Mouse (Mus musculus) spleen, embryonic (tissue): ENCODE results near the gene Rbbp6.

Experiments
- CTCF ChIA-PET: fragments of 350-600 bp; sonication (Branson Sonifier 250); formaldehyde crosslinking; loops from one replicate; lab custom pipeline; 2022; lab: Charles Lee

Gene Rbbp6

DNA sequence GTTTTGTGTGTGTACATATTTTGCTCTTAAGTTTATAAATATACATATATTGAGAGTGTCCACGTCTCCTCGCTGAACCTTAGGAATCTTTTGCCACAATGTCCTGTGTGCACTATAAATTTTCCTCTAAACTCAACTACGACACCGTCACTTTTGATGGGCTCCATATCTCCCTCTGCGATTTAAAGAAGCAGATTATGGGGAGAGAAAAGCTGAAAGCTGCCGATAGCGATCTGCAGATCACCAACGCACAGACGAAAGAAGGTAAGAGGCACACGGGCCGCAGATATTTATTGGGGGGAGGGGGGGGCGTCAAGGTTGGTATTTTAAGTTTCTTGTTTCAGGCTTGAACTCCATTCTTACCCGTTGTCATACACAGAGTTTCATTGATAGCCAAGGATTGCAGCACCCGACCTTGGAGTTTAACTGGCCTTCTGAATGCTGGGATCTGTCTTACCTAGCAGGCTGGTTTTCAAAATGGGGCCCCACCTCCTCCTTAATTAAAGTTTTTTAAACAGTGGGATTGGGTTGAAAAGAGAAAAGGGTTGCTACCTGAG lies 5.5 kb downstream of the Rbbp6 start:
- CTCF ChIA-PET: no interaction called here

DNA sequence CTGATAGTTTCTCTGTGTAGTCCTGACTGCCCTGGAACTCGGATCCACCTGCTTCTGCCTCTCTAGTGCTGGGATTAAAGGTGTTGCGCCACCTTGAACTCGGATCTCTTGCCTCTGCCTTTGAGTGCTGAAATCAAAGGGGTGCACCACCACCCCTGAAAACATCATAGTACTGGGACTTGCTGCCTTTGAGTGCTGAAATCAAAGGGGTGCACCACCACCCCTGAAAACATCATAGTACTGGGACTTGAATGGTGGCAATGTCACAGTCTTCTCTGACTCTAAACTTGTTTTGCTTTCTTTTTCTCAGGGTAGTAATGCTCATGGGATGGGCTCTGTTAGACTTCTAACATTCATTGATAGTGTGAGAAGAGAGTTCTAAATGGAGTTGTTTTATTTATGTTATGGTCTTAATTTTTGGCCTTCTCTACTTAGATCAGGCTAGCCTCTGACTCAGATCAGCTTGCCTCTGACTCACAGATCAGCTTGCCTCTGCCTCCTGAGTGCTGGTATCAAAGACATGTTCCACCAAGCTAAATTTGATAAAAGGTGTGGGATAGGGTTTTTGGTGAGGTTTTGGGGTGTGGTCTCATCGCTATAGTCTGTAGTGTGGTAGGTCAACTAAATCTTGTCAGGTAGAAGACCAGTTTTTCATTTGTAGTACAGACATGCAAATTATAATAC lies 6.7 kb downstream of the Rbbp6 start:
- CTCF ChIA-PET: no interaction called here

DNA sequence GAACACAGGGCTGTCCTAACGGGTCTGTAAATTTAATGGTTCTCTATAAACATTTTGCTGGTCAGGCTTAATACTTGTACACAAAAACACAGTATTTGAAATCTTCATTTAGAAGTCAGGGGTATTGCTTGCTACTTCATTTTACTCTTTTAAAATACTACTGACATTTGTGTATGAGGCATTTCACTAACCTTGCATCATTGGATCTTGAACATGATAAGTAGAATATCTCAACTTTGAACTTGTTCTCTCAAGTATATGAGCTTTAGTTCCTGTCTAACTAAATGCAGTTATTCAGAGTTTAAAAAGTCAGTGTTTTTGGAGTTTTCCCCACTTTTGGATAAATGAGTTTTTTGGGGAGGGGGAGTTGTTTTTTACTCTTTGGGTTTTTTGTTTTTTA lies 14.0 kb downstream of the Rbbp6 start:
- CTCF ChIA-PET: no interaction called here

DNA sequence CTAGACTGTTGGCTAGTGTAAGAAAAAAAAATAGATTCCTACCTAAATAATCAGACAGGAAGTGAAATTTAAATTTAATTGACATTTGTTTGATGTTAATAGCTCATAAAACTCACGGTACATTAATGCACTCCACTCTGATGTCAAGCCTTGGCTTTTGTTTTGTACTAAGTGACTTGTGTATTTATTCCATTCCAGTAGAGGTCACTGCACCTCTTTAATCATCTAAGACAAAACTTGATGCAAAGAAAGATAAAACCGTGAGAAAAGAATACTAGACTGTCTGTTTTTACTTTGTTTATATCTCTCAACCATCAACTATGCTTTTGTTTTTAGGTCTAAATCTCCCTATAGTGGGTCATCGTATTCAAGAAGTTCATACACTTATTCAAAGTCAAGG lies 32.7 kb downstream of the Rbbp6 start:
- CTCF ChIA-PET: interaction anchor here (0.5 kb wide), 1 partner anchor 137 kb away, joined by 4 read pairs; no protein-coding TSS in a partner anchor

DNA sequence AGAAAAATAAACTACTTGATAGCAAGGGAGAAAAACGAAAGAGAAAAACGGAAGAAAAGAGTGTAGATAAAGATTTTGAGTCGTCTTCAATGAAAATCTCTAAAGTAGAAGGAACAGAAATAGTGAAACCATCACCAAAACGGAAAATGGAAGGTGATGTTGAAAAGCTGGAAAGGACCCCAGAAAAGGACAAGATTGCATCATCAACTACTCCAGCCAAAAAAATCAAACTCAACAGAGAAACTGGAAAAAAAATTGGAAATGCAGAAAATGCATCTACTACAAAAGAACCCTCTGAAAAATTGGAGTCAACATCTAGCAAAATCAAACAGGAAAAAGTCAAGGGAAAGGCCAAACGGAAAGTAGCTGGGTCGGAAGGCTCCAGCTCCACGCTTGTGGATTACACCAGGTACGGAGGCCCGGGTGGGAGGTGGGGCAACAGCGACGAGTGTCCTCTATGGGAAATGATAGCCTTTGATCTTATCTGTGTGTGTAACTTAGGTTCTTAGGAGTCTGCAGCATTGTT lies 34.4 kb downstream of the Rbbp6 start:
- CTCF ChIA-PET: no interaction called here

DNA sequence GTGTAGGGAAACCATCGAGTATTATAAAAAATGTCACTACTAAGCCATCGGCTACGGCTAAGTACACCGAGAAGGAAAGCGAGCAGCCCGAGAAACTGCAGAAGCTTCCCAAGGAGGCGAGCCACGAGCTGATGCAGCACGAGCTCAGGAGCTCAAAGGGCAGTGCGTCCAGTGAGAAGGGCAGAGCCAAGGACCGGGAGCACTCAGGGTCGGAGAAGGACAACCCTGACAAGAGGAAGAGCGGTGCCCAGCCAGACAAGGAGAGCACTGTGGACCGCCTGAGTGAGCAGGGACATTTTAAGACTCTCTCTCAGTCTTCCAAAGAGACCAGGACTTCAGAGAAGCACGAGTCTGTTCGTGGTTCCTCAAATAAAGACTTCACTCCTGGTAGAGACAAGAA lies 35.3 kb downstream of the Rbbp6 start:
- CTCF ChIA-PET: no interaction called here

DNA sequence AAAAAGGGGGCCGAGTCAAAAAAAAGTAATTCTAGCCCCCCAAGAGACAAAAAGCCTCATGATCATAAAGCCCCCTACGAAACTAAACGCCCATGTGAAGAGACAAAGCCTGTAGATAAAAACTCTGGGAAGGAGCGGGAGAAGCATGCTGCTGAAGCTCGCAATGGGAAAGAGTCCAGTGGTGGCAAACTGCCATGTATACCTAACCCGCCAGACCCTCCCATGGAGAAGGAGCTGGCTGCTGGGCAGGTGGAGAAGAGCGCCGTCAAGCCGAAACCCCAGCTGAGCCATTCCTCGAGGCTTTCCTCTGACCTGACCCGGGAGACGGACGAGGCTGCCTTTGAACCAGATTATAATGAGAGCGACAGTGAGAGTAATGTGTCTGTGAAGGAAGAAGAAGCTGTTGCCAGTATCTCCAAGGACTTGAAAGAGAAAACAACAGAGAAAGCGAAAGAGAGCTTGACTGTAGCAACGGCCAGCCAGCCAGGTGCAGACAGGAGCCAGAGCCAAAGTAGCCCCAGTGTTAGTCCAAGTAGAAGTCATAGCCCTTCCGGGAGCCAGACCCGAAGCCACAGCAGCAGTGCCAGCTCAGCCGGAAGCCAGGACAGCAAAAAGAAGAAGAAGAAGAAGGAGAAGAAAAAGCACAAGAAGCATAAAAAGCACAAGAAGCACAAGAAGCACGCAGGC lies 36.0 kb downstream of the Rbbp6 start:
- CTCF ChIA-PET: no interaction called here

DNA sequence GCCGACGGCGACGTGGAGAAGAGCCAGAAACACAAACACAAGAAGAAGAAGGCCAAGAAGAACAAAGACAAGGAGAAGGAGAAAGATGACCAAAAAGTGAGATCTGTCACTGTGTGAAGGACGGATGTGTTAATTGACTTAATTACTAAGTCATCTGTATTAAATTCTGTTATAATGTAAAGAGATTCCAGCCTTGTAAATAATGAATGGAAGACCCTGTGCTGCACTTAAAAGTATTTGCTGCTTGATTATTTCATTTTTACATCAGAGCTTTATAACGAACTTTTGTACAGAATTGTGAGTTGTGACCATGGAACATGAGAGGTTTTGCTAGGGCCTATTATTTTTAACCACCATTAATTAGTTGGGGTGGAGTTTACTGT lies 36.5 kb downstream of the Rbbp6 start:
- CTCF ChIA-PET: no interaction called here

DNA sequence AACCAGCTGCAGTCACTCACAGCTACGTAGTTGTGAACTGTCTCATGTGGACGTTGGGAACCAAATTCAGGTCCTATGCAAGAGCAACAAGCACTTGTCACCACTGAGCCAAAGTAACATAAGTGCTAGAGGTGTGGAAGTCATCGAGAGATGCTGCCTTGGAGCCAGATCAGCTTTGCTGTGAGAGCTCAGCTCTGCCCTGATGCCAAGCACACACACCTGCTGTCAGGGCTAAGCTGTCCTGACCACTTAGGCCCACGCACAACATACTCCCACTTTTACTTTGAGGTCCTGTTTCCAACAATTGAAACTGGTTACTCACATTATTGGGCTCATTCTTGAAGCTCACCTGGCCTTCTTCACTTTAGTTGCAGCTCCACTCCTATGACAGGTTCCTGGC lies 37.7 kb downstream of the Rbbp6 start:
- CTCF ChIA-PET: no interaction called here

DNA sequence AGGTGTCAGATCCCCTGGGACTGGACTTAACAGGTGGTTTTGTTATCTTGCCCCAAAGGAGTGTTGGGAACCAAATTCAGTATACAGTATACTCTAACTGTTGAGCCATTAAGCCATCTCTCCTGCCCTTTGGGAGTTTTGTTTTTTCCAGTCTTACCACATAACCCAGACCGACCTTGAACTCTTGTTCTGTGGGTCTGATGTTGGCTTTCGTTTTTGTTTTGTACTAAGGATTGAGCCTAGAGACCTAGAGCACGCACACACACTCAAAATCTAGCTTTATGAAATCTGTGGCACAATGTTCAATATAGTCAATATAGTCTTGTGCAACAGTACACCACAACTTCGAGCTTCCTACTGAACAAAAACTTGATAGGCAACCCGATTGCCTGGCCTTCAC lies 39.0 kb downstream of the Rbbp6 start:
- CTCF ChIA-PET: no interaction called here

DNA sequence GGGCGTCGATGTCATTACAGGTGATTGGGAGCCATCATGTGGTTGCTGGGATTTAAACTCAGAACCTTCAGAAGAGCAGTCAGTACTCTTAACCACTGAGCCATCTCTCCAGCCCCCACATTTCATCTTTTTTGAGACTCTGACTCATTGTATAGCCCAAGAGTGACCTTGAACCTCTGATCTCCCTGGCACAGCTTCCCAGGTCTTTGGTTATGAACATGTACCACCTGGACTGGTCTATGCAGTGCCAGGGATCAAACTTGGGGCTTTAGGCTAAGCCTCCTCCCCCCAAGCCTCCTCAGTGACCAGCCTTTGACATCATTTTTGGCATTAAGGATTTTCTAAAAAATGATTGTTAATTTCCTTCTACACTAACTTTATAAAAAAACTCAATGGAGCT lies 40.8 kb downstream of the Rbbp6 start:
- CTCF ChIA-PET: interaction anchor here (0.5 kb wide), 1 partner anchor 16 kb away, joined by 3 read pairs; no protein-coding TSS in a partner anchor

DNA sequence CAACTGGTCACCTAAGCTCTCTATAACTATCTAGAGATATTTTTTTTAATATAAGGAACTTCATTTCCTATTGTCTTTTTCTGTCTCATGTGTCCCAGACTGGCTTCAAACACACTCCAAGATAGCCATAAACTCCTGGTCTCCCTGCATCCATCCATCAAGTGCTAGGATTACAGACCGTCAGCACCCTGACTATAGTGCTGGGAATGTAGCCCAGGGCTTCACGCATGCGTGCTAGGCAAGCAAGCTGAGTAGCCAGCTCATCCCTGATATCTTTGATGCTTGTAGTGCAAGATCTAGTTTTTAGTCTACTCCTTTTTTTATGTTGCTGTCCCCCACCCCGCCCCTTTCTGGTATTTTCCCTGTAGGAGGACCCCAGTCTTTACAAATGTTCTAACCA lies 42.3 kb downstream of the Rbbp6 start:
- CTCF ChIA-PET: no interaction called here

DNA sequence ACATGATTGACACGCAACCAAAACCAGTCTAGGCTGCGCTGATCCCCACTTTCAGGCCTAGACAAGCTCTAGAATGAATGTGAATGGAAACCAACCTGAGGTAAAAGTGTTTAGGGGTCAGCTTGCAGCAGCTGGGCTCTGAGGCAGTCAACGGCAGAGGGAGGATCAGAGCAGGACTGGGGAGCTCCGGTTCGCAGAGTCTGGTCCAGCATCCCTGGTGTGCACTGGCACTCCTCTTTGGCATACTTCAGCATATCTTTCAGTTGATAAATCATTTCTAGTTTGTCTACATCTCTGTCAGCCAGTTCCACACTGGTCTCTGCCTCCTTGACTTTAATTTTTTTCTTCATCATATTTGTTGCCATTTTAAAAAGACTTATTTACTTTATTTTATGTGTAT lies 48.0 kb downstream of the Rbbp6 start:
- CTCF ChIA-PET: no interaction called here

DNA sequence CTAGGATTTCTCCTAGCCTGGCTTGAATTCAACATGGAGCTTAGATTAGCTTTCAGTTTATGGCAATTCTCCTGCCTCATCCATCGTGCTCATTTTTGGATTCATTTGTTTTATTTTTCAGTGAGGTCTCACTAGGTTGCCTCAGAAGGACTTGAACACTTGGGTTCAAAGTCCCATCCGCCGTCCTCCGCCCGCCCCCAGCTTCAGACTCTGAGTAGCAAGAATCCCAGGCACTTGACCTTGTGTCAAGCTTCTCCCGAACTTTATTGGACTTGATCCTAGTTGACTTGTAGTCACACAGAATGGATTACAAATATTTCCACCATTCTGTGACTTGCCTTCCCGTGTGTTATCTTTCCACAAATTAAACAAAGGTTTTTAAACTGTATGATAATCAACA lies 49.2 kb downstream of the Rbbp6 start:
- CTCF ChIA-PET: interaction anchor here (0.5 kb wide), 1 partner anchor 218 kb away, joined by 3 read pairs; no protein-coding TSS in a partner anchor

DNA sequence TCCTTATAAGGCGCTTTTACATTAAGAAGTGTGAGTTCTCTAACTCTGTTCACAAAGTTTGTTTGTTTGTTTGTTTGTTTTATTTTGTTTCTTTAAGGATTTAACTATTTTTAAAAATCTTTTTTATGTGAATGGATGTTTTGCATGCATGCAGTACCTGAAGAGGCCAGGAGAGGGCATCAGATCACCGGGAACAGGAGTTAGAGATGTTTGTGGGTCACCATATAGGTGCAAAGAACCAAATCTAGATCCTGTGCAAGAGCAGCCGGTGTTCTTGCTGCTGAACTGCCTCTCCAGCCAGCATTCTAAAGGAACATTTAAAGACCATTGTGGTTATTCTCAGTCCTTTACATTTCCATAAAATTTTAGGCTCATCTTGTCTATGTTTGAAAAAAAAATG lies 52.1 kb downstream of the Rbbp6 start:
- CTCF ChIA-PET: interaction anchor here (0.7 kb wide), 1 partner anchor 344 kb away, joined by 13 read pairs; no protein-coding TSS in a partner anchor

DNA sequence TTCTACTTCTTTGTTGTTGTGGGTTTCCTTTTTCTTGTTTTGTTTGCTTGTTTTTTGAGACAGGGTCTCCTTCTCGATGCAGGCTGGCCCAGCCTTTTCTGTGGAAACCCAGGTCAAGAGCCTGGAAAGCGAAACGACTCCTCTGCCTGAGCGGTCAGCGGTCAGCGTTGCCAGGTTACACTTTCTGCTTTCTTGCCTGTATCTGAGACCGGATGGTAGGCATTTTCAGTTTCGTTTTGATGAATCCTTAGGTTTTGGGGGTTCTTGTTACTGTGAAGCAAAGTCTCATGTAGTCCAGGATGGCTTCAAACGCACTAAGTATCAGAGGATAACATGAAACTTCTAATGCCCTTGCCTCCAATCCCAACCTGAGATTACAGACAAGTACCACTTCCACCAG lies 59.6 kb downstream of the Rbbp6 start:
- CTCF ChIA-PET: no interaction called here

DNA sequence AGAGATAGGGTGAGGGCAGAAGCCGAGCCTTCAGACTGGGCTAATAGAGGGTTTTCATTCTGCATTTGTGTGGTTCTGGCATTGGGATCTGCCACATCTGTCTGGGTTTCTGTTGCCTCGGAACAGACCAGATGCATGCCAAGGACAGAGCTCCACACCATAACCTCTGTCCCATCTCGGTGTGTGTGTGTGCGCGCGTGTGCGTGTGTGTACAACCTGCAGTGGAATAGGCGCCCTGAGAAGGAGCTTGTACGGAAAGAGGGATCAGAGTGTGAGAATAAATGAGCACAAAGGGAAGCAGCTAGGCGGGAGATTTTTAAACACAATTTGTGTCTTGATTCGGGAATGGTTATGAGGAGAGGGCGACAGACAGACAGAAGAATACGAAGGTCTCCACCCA lies 64.8 kb downstream of the Rbbp6 start:
- CTCF ChIA-PET: interaction anchor here (0.7 kb wide), 1 partner anchor 108 kb away, joined by 17 read pairs; no protein-coding TSS in a partner anchor

DNA sequence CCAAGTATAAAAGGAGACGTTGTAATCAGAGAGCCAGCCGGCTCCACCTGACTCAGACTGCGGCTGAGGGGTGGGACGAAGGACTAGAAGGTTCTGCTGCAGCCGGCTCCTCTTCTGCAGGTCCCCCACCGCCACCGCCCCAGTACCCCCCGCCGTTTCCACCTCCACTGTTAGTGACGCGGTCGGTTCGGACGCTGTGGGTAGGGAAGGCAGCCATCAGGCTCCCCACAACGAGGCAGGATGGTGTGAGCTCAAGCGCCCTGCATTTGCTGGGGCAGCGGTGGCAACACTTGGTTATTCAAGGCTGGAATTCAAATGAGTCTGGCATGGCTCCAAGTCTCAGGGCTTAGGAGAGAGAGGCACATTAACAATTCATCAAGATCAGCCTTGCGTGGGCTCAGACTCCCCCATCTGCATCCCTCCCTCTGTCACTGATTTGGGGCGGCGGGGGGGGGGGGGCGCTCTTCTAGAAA lies 65.3 kb downstream of the Rbbp6 start:
- CTCF ChIA-PET: interaction anchor here (0.7 kb wide), 2 partner anchors 53 to 108 kb away, joined by 7 to 17 read pairs; no protein-coding TSS in a partner anchor

DNA sequence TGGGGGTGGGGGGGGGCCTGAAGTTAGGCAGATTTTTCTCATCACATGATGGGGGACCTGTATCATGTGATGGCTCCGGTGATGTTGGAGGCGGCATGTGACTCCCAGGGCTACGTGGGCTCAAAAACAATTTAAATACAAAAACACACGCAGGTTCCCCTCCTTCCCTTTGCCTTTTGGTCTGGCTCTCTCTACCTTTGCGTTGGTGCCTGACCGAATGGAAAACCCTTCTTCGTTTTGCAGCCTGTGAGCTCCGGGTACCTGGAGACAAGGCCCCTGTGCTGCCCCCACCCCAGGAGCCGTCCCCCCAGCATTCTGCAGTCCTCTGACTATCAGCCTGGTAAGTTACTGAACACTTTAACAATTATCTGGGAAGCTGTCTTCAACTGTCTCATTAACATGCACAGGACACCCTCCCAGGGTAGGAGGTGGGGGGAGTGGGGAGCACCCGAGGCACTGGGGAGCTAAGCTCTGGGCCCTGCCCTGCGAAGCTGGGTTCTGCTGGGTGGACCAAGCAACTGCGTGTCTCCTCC lies 65.8 kb downstream of the Rbbp6 start:
- CTCF ChIA-PET: interaction anchor here (0.7 to 1.0 kb wide), 2 partner anchors 15 to 52 kb away, joined by 4 to 7 read pairs; no protein-coding TSS in a partner anchor

DNA sequence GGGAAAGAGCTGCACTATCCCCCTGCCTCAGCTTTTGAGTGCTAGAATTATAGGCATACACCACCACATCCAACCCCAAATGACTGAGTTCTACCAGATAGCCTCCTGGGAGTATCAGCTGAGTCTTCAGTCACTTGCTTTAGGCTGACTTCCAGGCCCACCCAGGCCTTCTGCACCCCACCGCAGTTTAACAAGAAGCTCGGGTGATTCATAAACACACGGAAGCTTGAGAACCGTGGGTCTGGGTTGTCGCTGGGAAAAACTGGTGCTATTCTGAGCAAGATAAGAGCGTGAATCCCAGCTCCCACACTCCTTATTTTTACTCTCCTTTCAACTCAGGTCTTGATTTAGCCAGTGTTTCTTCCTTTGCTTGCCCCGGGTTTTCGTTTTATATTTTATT lies 69.8 kb downstream of the Rbbp6 start:
- CTCF ChIA-PET: no interaction called here

DNA sequence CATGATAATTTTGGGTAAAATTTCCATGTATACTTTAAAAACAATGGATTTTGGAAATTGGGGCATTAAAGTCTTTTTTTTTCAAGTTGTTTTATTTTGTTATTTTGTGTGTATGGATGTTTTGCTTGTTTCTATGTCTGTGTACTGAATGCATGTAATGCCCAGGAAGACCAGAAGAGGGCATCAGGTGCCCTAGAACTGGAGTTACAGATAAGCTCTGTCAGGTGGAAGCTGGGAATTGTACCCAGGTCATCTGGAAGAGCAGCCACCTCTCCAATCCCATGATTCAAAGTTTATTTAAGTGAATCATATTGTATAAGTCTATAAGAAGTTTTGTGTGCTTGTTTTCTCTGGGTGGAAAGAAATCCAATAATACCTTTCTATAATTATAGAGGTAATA lies 73.8 kb downstream of the Rbbp6 start:
- CTCF ChIA-PET: no interaction called here

DNA sequence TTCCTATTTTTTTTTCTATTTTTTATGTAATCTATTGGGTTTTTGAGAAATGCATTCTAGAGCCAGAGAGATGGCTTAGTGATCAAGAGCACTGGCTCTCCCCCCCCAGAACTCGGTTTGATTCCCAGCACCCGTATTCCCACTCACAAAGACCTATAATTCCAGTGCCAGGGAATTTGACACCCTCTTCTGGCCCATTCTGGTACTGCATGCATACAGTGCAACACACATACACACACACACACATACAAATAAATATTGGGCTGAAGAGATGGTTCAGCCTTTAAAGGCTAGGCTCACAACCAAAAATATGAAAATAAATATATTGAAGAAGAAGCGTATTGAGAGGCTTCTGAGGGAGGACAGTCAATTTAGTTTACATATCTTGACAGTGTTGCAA lies 79.7 kb downstream of the Rbbp6 start:
- CTCF ChIA-PET: no interaction called here
